Mouse (Mus musculus) lung, postnatal 10 days (tissue): ENCODE data around the gene Vbp1.

ENCODE experiments used
- DNase-seq: peaks from one replicate; pipeline ENCODE4 v3.0.0; 2021

The Vbp1 gene

DNA sequence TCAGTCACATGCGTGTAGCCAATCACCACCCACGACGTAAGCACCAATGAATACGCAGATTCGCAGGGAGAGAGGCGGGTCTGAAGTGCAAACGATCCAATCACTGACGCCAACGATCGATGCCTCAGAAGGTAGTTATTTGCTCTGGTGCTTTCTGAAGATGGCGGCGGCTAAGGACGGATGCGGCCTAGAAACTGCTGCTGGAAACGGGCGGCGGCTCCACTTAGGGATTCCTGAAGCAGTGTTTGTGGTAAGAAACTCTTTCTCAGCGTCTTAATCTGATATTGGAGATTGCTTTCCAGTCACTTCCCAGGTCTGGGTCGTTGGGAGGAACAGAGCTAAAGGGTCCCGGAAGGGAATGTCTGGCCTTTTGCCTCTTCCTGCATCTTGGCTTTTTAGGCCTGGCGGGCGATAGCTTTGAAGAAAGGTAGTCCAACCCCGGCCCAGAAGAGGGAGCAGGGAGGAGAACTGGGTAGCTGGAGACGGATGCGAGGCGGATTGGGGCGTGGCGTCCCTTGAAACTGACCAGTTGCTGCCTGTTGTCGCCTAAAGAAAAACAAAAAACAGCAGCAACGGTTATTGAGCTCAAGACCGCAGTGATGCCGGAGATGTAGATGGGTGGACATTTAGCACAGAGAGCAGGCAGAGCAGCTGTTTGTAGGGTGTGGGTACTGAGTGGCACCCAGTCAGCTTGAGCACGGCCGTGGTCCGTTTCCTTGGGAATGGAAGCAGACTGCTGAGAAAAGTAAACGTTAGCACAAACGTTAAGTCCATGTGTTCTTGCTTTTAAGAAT, at the start of gene Vbp1:
TSS of gene Vbp1 (plus strand) at position 121 of the 794 bp plus-strand sequence.
- peak; percentile 93 for DNase-seq

DNA sequence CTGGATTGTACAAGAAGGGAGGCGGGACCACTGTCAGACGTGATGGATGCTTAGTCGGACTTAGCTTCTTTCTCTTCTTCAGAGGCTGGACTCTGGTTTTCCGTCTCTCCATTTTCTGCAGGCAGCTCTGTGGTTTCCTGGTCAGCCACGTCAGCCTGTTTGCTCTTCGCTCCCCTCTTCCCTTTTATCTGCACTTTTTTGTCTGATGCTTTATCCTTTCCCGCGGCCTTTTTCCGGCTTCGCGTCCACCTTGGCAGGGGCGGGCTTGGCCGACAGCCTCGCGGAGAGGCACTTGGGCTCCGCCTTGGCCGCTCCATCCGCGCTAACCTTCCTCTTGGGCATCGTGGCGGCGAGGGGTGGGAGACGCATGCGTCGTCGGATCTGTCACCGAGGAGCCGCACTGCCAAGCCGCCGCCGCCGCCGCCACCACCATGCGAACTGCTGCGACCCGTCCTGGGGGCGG, 38.9 kb upstream of the Vbp1 start:
- DNase-seq: peak; percentile 50

DNA sequence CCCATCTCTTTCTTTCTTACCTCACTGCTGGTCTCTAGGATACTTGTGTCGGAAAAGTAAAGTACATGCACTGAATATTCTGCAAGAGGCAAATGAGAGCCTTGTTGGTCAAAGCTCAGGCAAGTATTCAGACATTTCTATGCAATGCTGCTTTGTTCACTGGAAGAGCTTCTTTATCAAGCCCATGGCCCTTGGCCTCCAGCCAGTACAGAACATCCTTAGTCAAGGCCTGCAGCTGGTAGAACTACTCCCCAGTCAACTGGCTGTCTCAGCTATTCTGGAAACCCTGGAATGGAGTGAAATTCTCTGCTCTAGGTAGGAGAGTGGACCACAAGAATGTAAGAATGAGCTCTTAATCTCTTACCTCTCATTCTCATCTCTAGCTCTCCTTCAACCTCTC, 24.2 kb upstream of the Vbp1 start:
- DNase-seq: no peak

DNA sequence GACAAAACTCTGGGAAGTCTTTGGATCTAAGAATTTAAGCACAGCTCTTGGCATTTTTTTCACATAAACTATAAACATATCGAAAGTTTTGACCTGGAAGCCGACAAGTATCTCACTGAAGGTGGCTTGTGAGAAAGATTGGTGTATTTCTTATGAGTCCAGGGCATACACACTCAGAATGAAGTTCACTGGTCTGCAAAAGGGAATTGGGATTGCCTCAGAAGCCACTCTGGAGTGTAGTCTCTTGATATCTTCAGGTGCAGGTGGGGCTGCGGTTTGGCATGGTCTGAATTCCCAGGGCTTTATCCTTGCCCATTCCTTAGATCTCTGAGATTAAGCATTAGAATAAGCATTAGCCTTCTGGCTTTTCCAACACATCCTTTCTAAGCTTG, 316 bp upstream of the Vbp1 start:
- DNase-seq: no peak

DNA sequence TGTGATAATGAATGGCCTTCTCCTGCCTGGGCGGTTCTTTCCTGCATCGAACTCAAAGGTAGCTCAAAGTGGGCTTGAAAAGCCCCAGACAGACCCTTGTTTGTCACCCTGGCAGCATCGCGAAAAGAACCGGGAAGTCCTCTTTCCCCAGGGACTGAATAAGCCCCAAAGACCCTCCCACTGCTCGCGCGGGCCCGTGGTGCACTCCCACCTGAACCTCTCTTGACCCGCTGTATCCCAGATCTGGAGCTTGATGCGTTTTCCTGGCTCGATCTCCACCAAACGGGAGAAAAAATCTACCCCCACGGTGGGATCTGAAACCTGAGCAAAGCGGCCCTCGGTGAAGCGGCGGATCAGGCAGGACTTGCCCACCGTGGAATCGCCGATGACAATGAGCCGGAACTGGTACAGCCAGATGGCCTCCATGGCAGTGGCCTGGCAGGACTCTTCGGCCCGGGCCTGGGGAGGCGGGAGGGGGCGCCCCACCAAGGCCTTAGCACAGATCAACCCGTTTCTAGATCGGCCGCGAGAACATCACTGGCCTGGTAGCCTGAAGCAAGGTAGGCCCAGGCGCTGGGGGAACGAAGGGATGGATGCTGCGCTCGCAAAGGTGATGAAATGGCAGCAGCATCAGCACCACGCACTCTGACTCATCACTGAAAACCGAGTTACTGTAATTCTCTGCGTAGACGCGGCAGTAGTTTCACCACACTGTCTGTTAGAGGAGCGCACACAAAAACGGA, 63.7 kb downstream of the Vbp1 start, which contains the start of gene Rab39b:
TSS of gene Rab39b (minus strand) at position 650 of the 743 bp plus-strand sequence.
- DNase-seq: peak; percentile 1

DNA sequence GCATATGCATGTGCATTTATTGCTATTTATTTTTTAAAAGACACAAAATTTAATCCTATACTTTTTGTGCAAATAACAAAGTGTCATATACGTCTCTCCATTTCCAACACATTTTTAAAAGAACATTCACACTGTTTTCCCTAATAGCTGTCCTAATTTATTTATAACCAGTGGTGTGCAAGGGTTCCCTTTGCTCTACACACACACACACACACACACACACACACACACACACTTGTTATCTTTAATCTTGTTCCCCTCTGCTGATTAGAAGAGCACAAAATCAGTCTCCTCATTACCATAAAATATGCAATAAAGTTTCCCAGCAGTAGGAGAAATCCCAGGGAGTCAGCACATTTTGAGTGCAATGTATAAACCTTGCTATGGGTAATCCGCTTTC, 64.4 kb downstream of the Vbp1 start:
- no peak for DNase-seq
